Mouse (Mus musculus): ENCODE data around the gene Stat1.

Stat1 gene

DNA sequence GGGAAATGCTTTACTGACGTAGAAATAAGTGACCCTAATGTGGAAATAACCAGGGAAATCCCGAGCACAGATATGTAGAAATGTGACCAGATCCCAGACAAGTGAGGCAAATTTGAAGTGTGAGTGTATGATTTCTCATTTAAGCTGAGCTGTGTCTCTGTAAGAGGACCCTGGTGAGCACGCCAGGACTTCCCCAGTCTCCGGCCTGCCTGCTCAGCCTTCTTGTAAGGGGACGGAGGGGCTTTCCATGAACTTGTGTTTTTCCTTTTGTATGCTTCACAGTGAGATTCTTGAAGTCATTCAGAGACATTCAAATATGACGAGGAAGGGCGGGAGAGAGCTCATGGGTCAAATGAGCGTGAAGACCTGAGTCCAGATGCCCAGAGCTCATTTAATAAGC lies 14.0 kb downstream of the Stat1 start:
- no peak for DNase-seq (ENCODE audit: low spot score)

DNA sequence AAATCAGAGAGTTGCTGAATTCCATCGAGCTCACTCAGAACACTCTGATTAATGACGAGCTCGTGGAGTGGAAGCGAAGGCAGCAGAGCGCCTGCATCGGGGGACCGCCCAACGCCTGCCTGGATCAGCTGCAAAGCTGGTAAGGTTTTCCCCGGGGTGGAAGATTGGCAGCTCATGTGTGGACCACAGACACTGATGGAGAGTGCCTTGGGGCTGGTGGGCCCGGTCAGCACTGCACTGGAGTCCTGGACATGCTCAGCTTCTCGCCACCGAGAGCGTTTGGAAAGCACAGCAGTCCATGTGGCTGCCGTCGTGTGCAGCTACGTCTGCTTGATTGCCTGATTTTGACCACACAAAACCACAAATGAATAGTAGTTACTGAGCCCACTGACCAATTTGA lies 18.1 kb downstream of the Stat1 start:
- no peak for DNase-seq (ENCODE audit: low spot score)

DNA sequence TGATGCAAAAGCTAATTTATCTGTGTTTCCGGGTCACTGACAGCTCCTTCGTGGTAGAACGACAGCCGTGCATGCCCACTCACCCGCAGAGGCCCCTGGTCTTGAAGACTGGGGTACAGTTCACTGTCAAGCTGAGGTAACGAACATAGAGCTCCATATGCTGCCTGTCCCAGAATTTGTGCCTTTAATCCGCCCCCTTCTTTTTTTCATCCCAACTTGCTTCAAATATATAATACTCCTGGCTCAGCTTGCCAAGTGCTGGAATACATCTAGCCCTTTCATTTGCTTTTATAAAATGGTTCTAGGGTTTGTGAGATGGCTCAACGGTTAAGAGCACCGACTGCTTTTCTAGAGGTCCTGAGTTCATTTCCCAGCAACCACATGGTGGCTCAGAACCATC lies 21.3 kb downstream of the Stat1 start:
- no peak for DNase-seq (ENCODE audit: low spot score)

DNA sequence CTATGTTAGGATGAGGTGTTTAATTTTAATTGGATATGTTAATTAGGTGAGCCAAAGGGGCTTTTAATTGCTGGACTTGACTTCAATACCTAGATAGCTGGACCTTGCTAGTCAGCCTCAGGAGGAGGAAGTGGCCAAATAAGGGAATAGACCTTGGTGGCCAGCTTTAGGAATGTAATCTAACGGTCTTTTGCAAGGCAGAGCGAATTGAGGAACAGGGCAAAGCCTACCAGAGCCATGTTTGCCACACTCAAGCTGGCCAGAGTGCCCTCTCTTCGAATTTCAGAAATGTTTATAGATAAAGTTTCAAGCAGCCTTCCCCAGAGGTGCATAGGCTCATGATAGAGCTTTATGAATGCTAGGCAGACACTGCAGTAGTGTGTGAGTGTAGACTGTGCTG lies 22.2 kb downstream of the Stat1 start:
- DNase-seq (ENCODE audit: low spot score), result no peak

DNA sequence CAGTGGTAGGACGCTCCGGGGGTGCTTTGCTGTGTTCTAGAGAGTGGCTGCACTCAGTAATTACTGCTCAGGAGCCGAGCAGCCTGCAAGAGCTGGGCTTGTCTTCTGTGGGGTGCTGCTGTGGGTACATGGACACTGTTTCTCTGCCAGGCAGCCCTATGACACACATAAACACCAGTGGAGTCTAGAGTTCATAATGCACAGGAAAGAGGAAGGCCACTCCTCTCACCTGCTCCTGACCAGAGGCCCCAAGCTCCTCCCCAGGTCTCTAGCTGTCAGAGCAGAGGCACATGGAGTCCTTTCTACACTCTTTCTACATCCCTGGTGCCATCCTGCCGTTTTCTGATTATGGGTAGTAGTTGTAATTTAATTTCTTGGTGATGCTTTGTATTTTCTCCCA lies 22.9 kb downstream of the Stat1 start:
- DNase-seq (ENCODE audit: low spot score), result no peak

DNA sequence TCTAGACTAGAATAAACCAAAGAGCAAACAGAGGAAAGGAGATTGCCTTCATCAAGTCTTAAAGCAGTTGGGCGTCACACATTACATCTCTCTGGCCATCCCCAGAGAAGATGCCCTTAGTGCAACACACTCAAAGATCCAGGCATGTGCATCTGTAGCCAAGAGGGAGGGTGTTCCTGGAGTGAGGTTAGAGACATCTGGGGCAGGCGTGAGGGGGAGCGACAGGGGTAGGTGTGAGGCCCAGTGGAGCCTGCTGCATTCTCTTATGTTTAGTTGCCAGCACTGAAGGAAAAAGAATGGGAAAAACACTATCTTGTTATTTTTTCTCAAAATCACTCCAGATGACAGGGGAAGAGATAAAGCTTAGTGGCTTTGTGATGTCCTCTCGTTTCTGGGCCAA lies 24.0 kb downstream of the Stat1 start:
- no peak for DNase-seq (ENCODE audit: low spot score)

DNA sequence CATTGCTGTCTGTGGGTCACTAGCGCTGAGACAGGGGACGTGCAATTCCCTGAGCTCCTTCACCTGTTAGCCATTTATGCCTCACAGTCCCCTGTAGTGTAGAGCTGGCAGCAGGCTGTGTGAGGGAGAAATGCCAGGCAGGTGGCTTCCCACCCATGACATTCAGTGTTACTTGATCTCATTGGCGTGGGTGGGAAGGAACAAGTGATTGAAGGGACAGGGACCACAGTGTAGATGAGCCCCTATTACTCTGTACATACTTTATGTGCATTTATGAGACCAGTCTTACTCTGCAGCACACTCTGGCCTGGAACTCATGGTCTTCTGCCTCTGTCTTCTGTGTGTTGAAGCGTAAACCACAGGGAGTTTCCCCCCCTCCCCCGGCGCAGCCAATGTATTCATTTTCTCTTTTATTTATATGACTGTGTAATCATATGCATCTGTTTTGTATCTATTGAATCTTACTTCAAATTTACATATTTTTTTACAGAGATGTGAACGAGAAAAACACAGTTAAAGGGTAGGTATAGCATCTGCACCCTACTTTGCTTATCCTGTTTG lies 24.4 kb downstream of the Stat1 start:
- no peak for DNase-seq (ENCODE audit: low spot score)

DNA sequence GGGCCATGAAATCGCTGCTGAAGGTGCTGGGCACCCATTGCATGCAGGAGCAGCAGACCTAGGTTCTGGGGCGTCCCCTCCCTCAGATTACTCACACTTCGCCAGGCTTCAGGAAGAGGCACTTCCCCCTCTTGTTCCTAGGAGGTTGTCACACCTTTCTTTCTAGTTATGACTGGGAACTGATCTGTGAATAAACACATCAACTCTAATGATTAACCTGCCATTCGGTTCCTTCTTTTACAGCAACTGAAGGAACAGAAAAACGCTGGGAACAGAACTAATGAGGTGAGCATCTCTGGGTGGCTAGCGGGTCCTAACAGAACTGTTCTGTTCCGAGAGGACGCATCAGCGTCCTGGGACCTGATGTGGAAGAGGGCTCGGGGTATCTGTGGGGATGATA lies 25.7 kb downstream of the Stat1 start:
- no peak for DNase-seq (ENCODE audit: low spot score)

DNA sequence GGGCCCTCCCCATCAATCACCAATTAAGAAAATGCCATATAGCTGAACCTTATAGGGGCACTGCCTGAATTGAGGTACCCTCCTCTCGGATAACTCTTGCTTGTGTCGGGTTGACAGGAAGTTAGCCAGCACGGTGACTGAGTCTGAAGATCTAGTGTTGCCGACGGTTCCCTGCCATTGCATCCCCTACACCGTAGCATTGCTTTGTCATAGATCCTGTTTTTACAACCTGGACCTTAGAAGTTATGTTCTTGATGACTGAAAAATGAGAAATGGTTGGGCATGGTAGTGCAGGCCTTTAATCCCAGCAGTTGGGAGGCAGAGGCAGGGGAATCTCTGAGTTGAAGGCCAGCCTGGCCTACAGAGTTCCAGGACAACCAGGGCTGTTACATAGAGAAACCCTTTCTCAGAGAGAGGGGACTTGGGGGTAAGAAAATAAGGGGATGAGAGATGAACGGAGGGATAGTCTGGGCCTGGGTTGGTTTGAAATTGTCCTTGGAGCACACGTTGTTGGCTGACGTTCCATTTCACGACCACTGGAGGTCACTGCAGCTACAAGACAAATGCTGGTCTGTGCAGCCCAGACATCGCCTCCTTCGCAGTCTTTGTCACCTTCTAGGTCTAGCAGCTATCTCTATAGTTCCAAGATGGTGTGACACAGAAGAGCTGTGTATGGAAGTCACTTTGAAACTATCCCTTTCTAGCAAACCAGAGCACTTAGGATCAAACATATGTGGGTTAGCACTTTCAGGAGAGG lies 27.2 kb downstream of the Stat1 start:
- DNase-seq (ENCODE audit: low spot score), result peak; percentile 43

DNA sequence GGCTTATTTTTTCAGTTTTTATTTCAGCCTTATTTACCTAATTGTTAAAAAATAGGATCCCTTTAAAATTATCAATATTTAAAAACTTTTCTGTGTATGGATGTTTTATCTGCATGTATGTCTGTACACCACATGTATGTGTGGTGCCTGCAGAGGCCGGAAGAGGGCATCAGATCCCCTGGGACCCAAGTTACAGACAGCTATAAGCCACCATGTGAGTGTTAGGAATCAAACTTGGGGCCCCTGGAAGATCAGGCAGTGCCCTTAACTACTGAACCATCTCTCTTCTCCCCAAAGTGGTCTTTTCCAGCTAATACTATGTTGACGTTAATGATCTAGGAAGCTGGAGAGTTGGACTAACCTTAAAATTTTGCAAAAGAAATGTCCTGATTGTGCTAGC lies 28.2 kb downstream of the Stat1 start:
- DNase-seq (ENCODE audit: low spot score), result no peak

DNA sequence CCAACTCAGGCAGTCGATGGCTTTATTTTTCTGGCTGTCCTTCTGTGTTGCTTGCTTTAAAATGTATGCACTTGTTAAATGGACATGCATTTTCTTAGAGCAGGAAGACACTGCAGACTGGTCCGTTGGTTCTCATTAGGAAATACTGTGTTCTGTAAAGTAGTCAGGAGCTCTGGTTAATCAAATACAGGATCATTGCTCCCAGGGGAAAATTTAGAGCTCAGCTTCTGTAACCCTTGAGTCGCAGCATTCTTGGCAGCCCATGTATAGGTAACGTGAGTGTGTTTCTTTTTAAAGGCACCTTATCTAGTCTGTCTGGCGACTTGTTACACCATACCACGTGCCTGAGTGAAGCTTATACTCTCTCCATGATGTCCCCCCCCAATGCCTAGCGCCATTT lies 28.9 kb downstream of the Stat1 start:
- no peak for DNase-seq (ENCODE audit: low spot score)

DNA sequence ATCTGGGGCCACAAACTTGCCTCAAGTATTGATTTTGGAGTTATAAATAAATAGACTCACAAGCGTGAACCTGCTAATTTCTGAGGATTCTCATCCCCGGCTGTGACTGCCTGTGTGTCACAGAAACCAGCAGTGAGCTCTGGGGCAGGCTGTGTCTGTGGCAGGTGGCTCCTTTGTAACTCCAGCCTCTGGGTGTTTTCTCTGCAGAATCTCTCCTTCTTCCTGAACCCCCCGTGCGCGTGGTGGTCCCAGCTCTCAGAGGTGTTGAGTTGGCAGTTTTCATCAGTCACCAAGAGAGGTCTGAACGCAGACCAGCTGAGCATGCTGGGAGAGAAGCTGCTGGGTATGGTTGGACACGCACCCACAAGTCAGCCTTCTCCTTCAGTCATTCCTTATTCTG lies 29.5 kb downstream of the Stat1 start:
- DNase-seq (ENCODE audit: low spot score), result no peak

DNA sequence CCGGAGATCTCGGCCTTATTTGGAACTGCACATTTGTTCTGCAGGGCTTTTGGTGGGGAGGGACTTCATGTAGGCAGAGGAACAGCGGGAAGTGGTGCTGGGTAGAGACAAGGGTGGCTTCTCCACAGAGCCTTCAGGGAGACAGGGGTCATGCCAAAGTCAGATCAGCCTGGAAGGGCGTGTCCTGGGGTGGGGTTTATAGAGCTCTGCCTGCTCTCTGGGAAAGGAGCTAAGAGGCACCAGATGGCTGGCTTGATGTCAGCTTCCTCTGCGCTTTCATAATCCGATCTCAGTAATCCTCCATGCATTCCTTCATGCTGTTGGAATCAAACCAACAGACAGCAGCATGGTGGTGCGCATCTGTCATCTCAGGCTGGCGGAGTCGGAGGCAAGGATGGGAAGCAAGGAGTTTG lies 30.7 kb downstream of the Stat1 start:
- no peak for DNase-seq (ENCODE audit: low spot score)

DNA sequence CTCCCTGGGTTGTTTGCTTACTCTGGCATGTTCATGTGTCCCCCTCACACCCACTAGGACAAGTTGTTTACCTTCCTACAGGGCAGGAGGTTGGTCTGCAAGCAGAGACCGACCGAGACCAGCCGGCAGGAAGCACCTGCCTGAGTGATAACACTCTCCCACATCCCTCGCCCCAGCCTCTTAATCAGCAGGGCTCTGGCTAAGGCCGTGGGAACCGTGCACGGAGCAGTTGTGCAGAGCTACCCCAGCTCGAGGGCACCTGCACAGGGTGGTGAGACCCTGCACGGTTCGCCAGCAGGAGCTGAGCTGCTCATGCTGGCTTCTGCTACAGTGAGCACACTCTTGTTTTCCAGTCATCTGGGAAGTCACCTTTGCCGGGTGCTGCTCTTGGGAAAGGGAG lies 31.4 kb downstream of the Stat1 start:
- no peak for DNase-seq (ENCODE audit: low spot score)

DNA sequence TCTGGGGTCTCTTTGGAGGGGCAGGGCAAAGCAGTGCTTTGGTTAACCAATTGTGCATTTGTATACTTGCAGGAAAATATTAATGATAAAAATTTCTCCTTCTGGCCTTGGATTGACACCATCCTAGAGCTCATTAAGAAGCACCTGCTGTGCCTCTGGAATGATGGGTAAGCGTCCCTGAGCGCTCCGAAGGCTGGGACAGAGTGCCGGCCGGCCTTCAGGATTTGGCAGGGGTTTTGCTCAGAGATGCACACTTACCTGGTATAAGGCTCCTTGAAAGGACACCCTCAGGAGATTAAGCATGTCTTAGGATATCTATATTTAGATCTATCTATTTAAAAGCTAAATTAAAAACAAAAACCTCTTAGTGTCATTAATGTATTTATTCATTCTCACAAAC lies 31.9 kb downstream of the Stat1 start:
- no peak for DNase-seq (ENCODE audit: low spot score)

DNA sequence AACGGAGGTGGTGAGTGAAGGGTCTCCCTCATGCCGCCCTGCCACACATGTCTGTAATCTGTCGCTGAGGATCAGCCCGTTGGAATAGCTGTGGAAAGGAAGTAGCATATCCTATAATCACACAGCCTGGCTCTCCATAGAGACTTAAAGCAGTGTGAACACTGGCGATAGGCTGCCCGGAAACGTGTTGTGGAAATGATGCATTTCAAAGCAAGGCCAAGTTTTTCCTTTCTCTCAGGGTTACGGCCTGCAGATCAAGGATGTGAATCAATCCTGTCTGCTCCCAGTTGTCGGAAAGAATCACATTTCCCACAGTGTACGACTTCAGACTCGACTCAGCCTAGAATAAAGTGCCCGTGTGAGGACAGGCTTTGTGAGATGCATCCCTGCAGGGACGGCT lies 33.1 kb downstream of the Stat1 start:
- DNase-seq (ENCODE audit: low spot score), result no peak

DNA sequence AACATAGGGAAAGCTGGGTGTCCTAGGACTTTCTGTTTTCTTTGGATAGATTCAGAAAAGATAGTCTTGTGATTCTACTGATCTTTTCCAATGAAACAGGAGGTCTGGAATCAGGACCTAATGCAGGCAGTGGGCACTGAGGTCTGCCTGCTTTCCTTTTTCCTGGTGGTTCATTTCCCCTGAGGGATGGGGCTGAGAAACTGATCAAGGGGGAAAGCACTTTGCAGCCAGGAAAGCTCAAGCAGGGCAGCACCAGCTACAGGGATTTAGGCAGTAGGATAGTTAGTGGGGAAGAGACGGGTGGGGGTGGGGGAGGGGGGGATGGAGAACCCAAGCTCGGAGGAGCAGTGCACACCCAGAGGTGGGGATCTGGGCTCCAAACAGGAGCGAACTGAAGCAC lies 33.7 kb downstream of the Stat1 start:
- no peak for DNase-seq (ENCODE audit: low spot score)

DNA sequence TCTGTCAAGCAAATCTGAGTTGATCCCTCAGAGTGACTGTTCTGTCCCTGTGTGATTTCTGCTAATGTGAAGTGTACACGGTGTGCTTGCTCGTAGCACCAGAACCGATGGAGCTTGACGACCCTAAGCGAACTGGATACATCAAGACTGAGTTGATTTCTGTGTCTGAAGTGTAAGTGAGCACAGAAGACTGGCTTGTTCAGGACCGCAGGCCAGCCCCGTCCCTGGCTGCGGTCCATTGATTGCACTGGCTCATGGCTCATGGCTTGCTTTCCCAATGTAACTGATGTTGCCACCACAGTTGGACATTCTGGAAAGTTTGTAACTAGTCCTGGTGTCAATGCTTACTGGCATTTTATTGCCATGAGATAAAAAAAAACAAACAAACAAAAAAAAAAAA lies 35.6 kb downstream of the Stat1 start:
- DNase-seq (ENCODE audit: low spot score), result no peak

DNA sequence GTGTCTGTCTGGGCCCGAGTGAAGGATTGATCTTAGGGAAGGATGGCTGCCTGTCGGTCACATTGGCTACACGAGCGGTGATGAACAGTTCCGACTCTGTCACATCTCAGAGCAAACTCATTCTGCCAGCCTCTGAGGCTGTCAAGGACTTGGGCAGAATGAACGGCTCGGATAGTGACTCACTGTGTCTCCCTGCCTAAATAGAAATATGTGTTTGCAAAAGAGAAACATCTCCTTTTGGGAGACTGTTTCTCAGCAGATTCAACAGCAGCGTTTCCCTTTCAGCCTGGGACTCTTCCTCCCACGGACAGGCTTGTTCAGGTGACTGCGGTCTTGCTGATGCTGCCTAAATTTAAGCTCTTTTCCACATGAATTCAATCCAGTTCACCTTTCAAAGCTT lies 37.1 kb downstream of the Stat1 start:
- no peak for DNase-seq (ENCODE audit: low spot score)

DNA sequence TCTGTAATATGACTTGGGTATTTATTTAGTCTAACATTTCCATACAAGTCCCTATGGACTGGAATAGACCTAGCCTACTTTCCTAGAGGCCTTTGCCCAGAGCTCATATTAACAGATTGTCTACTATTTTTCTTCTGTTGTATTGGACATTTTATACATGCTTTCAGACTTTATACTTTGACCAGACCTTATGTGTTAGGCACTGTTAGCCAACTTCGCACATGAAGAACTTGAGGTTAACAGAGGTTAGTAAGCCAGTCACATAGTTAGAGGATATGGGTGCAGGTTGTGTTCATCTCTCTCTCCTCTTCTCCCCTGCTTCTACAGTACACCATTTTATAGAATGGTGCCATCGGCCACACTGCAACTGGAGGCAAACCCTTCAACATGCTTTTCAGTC lies 38.8 kb downstream of the Stat1 start:
- DNase-seq (ENCODE audit: low spot score), result no peak

DNA sequence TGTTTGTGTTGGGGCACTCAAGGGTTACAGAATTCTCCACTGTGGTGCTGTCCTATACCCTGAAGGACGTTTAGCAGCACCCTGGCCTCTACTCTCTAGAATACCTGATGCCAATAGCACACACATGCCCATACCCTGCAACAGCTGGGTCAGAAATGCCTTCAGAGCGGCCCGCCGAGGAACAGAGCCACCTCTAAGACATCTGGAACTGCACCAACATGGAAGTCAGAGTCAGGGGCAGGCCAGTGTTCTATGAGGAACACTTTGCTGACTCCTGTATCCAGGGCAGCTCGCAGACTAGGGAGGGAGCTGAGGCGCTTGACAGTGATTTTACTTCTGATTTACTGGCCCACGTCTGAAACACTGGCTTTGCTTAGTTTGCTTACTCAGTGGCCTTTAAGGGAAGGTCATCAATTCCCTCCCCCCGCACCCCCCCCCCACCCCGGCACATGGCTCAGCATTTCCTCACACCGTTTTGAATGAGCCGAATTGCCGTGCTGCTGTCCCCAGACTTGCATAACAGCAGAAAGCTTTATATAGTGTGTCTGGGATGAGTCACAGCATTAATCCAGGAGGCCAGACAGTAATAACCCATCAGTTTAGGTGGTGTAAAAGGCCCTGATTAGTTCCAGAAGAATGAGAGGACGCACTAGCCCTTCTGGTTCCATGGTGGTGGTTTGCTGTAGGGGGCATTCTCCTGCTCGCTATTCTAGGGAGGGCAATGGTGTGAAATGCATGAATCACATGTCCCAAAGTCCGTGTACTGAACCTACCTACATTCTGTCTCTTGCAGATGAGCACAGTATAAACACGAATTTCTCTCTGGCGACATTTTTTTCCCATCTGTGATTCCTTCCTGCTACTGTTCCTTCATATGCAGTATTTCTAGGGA lies 39.5 kb downstream of the Stat1 start:
- no peak for DNase-seq (ENCODE audit: low spot score)

DNA sequence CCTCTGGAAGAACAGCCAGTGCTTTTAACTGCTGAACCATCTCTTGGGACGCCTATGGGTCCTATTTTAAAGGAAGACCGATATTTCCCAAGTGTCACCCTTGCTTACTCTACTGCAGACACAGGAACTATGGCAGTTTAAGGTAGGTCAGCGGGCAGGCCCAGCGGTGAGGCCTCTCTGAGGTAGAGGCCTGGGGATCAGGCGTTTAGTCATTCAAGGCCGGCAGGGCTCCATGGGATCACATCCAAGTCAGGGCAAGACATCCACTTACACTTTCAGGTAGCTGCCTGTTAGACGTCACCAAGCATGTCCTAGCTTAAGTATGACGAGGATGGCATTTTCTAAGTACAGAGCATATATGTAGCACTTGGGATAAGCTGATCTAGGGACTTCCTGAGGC lies 41.9 kb downstream of the Stat1 start:
- DNase-seq (ENCODE audit: low spot score), result no peak

DNA sequence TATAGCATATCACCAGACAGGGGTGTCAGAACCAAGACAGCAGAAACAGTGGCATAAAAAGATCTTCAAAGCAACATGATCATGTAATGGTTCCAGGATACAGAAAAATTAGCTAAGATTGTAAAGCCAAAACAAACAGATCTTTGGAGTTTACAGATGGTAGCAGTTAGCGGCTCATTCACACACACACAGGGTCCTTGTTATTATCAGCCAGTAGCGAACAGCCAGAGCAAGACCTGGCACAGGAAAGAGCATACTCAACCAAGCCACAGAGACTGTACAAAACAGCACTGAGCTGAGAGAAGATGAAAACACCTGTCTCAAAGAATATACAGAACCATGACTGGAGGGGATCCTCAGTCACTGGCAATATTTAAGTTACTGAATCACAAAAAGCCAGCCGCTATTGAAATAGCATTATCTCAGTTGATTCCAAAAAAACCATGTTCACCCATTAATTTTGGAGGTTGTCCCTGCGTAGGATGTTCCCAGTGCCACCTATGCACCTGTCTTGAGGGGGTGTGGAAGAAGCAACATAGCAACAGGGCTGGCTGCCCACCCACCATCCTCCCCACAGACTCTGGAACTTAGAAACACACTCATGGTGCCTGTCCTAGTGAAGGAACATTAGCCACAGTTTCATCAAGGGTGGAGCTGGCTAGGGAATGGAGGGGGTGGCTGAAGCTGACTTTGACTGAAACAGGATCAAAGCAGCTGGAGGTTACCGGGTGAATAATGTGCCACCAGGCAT lies 44.6 kb downstream of the Stat1 start:
- no peak for DNase-seq (ENCODE audit: low spot score)
